Mouse (Mus musculus): ENCODE measurements around the gene Klk14. TPM values are rescaled to one million over a fixed set of nuclear protein-coding genes. Genes with fewer than 3 reads are reported as not detected.

The Klk14 gene
- polyA plus RNA-seq, 1 experiment from 2014 or later, result not detected

- Histone ChIP-seq H3K4me2 (replicated peaks) (no peak within 1 kb of the TSS), H3K4me3 (replicated peaks; ENCODE audit: low read length) (no peak within 1 kb of the TSS), H3K4me1 (replicated peaks; ENCODE audit: control insufficient read depth, insufficient read depth, low read length) (no peaks in the 10 kb centered on the region), H3K36me3 (replicated peaks; ENCODE audit: control insufficient read depth, insufficient read depth) (no peaks in the 10 kb centered on the region), H3K27me3 (ENCODE audit: control insufficient read depth, insufficient read depth, low read length) (no peaks in the 10 kb centered on the region), H3K9ac (no peak within 1 kb of the TSS), H3K27ac (no peak within 1 kb of the TSS), H3K9me3 (ENCODE audit: control insufficient read depth, low read length) (no peaks in the 10 kb centered on the region)
- ATAC-seq (ENCODE audit: low FRiP score), result no peak
- no peak for DNase-seq (ENCODE audit: low spot score)
- WGBS, result 60% methylated on average over 4 of the region's 4 CpGs
Observed at GRCm38 (mm10) chr7:43712267-43712666, 22.0 kb downstream of the Klk14 start, which contains the start of gene Klk13. Gene Klk13, plus strand, starts transcription at chr7:43712567.

GRCm38 (mm10) chr7:43712917-43713316, 22.7 kb downstream of the Klk14 start:
- Histone ChIP-seq H3K27me3 (ENCODE audit: control insufficient read depth, insufficient read depth, low read length) (no peaks in the 10 kb centered on the region), H3K4me3 (replicated peaks; ENCODE audit: low read length) (no peak overlapping the region), H3K27ac (no peak overlapping the region), H3K4me1 (replicated peaks; ENCODE audit: control insufficient read depth, insufficient read depth, low read length) (no peaks in the 10 kb centered on the region), H3K9ac (no peak overlapping the region), H3K9me3 (ENCODE audit: control insufficient read depth, low read length) (no peaks in the 10 kb centered on the region), H3K36me3 (replicated peaks; ENCODE audit: control insufficient read depth, insufficient read depth) (no peaks in the 10 kb centered on the region), H3K4me2 (replicated peaks) (no peak overlapping the region)
- ATAC-seq (ENCODE audit: low FRiP score) (no peak), DNase-seq (ENCODE audit: low spot score) (no peak)
- 9% methylated on average over 9 of the region's 9 CpGs for WGBS

- Histone ChIP-seq H3K27ac (no peak overlapping the region), H3K36me3 (replicated peaks; ENCODE audit: control insufficient read depth, insufficient read depth) (no peaks in the 10 kb centered on the region), H3K27me3 (ENCODE audit: control insufficient read depth, insufficient read depth, low read length) (no peaks in the 10 kb centered on the region), H3K4me3 (replicated peaks; ENCODE audit: low read length) (no peak overlapping the region), H3K4me2 (replicated peaks) (0 out of 2 replicates have a peak overlapping the region, but pooled peaks have one; percentile 12), H3K4me1 (replicated peaks; ENCODE audit: control insufficient read depth, insufficient read depth, low read length) (no peaks in the 10 kb centered on the region), H3K9ac (no peak overlapping the region), H3K9me3 (ENCODE audit: control insufficient read depth, low read length) (no peaks in the 10 kb centered on the region)
- no peak for ATAC-seq (ENCODE audit: low FRiP score)
- no peak for DNase-seq (ENCODE audit: low spot score)
- 8% methylated on average over 19 of the region's 19 CpGs for WGBS
Observed at GRCm38 (mm10) chr7:43713741-43714351, 23.6 kb downstream of the Klk14 start.

Other genes with a start within 250 kb of the Klk14 start
- not detected in 2 replicates for gene Cldnd2, start 249.6 kb upstream of the Klk14 start, polyA plus RNA-seq (2014; fragmentation: Nextera tagmentation; extraction: Ambion mirVana)
- 122 and 144 TPM in 2 replicates for gene Etfb, start 246.3 kb upstream of the Klk14 start, polyA plus RNA-seq (2014; fragmentation: Nextera tagmentation; extraction: Ambion mirVana)
- 0.62 TPM in 1 of 2 replicates, not detected in the other for gene Gm45233, start 246.3 kb upstream of the Klk14 start, polyA plus RNA-seq (2014; fragmentation: Nextera tagmentation; extraction: Ambion mirVana)
- 15.6 and 17.8 TPM in 2 replicates for gene Vsig10l, start 227.3 kb upstream of the Klk14 start, polyA plus RNA-seq (2014; fragmentation: Nextera tagmentation; extraction: Ambion mirVana)
- gene Iglon5, start 200.3 kb upstream of the Klk14 start, polyA plus RNA-seq (2014; fragmentation: Nextera tagmentation; extraction: Ambion mirVana), result 10.0 and 11.1 TPM in 2 replicates
- gene 4931406B18Rik, start 184.5 kb upstream of the Klk14 start, polyA plus RNA-seq (2014; fragmentation: Nextera tagmentation; extraction: Ambion mirVana), result 0.31 TPM in 1 of 2 replicates, not detected in the other
- gene Cd33, start 146.0 kb upstream of the Klk14 start, polyA plus RNA-seq (2014; fragmentation: Nextera tagmentation; extraction: Ambion mirVana), result 1.1 TPM in 2 replicates
- 8.0 and 8.5 TPM in 2 replicates for gene Zfp658, start 128.2 kb upstream of the Klk14 start, polyA plus RNA-seq (2014; fragmentation: Nextera tagmentation; extraction: Ambion mirVana)
- 17.4 and 18.3 TPM in 2 replicates for gene Zfp719, start 110.8 kb upstream of the Klk14 start, polyA plus RNA-seq (2014; fragmentation: Nextera tagmentation; extraction: Ambion mirVana)
- 0.57 and 1.0 TPM in 2 replicates for gene Zfp819, start 83.2 kb upstream of the Klk14 start, polyA plus RNA-seq (2014; fragmentation: Nextera tagmentation; extraction: Ambion mirVana)
- not detected in 2 replicates for gene Ceacam18, start 55.7 kb upstream of the Klk14 start, polyA plus RNA-seq (2014; fragmentation: Nextera tagmentation; extraction: Ambion mirVana)
- gene Siglece, start 30.3 kb upstream of the Klk14 start, polyA plus RNA-seq (2014; fragmentation: Nextera tagmentation; extraction: Ambion mirVana), result 0.14 and 0.40 TPM in 2 replicates
- 14.6 and 15.1 TPM in 2 replicates for gene Ctu1, start 18.4 kb upstream of the Klk14 start, polyA plus RNA-seq (2014; fragmentation: Nextera tagmentation; extraction: Ambion mirVana)
- not detected in 2 replicates for gene Klk13, start 22.1 kb downstream of the Klk14 start, polyA plus RNA-seq (2014; fragmentation: Nextera tagmentation; extraction: Ambion mirVana)
- gene Klk12, start 78.5 kb downstream of the Klk14 start, polyA plus RNA-seq (2014; fragmentation: Nextera tagmentation; extraction: Ambion mirVana), result not detected in 2 replicates
- gene Klk11, start 84.2 kb downstream of the Klk14 start, polyA plus RNA-seq (2014; fragmentation: Nextera tagmentation; extraction: Ambion mirVana), result not detected in 2 replicates
- not detected in 2 replicates for gene Klk10, start 90.6 kb downstream of the Klk14 start, polyA plus RNA-seq (2014; fragmentation: Nextera tagmentation; extraction: Ambion mirVana)
- gene Klk9, start 101.5 kb downstream of the Klk14 start, polyA plus RNA-seq (2014; fragmentation: Nextera tagmentation; extraction: Ambion mirVana), result not detected in 2 replicates
- gene Klk8, start 107.2 kb downstream of the Klk14 start, polyA plus RNA-seq (2014; fragmentation: Nextera tagmentation; extraction: Ambion mirVana), result 12.1 and 12.5 TPM in 2 replicates
- not detected in 2 replicates for gene Klk7, start 120.9 kb downstream of the Klk14 start, polyA plus RNA-seq (2014; fragmentation: Nextera tagmentation; extraction: Ambion mirVana)
- gene Klk6, start 134.1 kb downstream of the Klk14 start, polyA plus RNA-seq (2014; fragmentation: Nextera tagmentation; extraction: Ambion mirVana), result not detected in 2 replicates
- not detected in 2 replicates for gene Klk5, start 151.6 kb downstream of the Klk14 start, polyA plus RNA-seq (2014; fragmentation: Nextera tagmentation; extraction: Ambion mirVana)
- gene Klk4, start 190.7 kb downstream of the Klk14 start, polyA plus RNA-seq (2014; fragmentation: Nextera tagmentation; extraction: Ambion mirVana), result 3.0 and 4.5 TPM in 2 replicates
- gene Klk15, start 243.3 kb downstream of the Klk14 start, polyA plus RNA-seq (2014; fragmentation: Nextera tagmentation; extraction: Ambion mirVana), result not detected in 2 replicates